15 mouse cellular contexts compared by ENCODE assay signal in the genomic region with DNA sequence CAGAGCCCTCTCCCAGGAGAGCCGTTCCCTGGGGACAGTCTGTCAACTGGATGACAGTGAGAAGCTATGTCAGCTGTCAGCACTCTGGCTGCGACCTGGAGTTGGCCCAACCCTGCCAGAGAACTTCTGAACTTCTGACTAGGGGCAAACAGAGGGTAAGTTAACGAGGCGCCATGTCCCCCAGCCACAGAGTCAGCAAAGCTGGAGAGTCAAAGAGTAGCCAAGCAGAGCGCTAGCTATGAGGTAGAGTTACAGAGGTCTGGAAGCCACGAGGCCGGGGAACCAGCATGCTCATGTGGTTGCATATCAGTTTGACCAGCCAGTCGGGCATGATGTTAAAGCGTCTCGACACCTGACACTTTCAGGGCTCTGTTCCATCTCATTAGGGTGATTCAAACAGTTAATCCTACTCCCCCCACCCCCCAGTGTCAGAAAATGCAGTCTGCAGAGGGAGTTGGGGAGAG. TPM values are rescaled to one million over a fixed set of nuclear protein-coding genes. Genes with fewer than 3 reads are reported as not detected.
DNase-seq lines count a peak whose midpoint lies in the region; ATAC-seq lines count a peak whose summit lies in the region.
"Had no signal": no experiment of that assay in that cellular context is flagged by ENCODE, and none has a peak within 500 bp of the region (broad histone marks: within the 10 kb centered on the region; RNA-seq: fewer than 3 reads in every experiment).

No protein-coding gene starts in this region.

- DNase-seq in kidney, postnatal 10 days, result no peak
- peak; percentile 36 for DNase-seq in embryonic facial prominence, embryonic 11.5 days (ENCODE audit: low spot score)
- peak; percentile 62 to 79 for DNase-seq in heart, adult 9 months (ENCODE audit: low spot score in 2 of 2)
- DNase-seq in yolk sac, embryonic 10.5 days (ENCODE audit: low spot score), result no peak
- no peak for DNase-seq in thymus, postnatal 4 days
- DNase-seq: kidney, postnatal 25 days; right cerebral cortex, postnatal 14 days had no signal

- H3K4me2 ChIP-seq in kidney, embryonic 15.5 days, result 0 out of 2 replicates have a peak overlapping the region, but pooled peaks have one; percentile 1
- no peak overlapping the region for H3K4me2 ChIP-seq in embryonic facial prominence, embryonic 11.5 days (ENCODE audit: low read depth, low read length)
- H3K4me2 ChIP-seq in limb, embryonic 15.5 days, result no peak overlapping the region

- no peak overlapping the region for H3K9ac ChIP-seq in kidney, embryonic 15.5 days
- H3K9ac ChIP-seq in embryonic facial prominence, embryonic 11.5 days (replicated peaks; ENCODE audit: low read length), result no peak overlapping the region
- H3K9ac ChIP-seq in limb, embryonic 15.5 days, result no peak overlapping the region

- peak overlapping the region; percentile 61 for H3K27ac ChIP-seq in kidney, embryonic 15.5 days
- no peak overlapping the region for H3K27ac ChIP-seq in embryonic facial prominence, embryonic 11.5 days (replicated peaks; ENCODE audit: low read depth, low read length)
- H3K27ac ChIP-seq in limb, embryonic 15.5 days, result no peak overlapping the region
- H3K27ac ChIP-seq: macrophage; stomach, postnatal 0 days had no signal

- peaks cover 37% of the 10 kb centered on the region for H3K4me1 ChIP-seq in kidney, embryonic 15.5 days
- H3K4me1 ChIP-seq in embryonic facial prominence, embryonic 11.5 days (ENCODE audit: control insufficient read depth, insufficient read depth, low read length), result no peaks in the 10 kb centered on the region
- H3K4me1 ChIP-seq in limb, embryonic 15.5 days, result no peaks in the 10 kb centered on the region; the same call in 1 of the 2 replicates

- WGBS in kidney, embryonic 15.5 days, result 23% methylated on average over 10 of the region's 10 CpGs
- 56% methylated on average over 10 of the region's 10 CpGs for WGBS in embryonic facial prominence, embryonic 11.5 days
- 37% methylated on average over 10 of the region's 10 CpGs for WGBS in limb, embryonic 15.5 days

- no peaks in the 10 kb centered on the region for H3K36me3 ChIP-seq in kidney, embryonic 15.5 days
- H3K36me3 ChIP-seq in embryonic facial prominence, embryonic 11.5 days (replicated peaks; ENCODE audit: control insufficient read depth, insufficient read depth, low read depth, low read length), result no peaks in the 10 kb centered on the region
- no peaks in the 10 kb centered on the region for H3K36me3 ChIP-seq in limb, embryonic 15.5 days

- no peaks in the 10 kb centered on the region for H3K9me3 ChIP-seq in kidney, embryonic 15.5 days (replicated peaks)
- no peaks in the 10 kb centered on the region for H3K9me3 ChIP-seq in embryonic facial prominence, embryonic 11.5 days (replicated peaks; ENCODE audit: control insufficient read depth, low read length)
- H3K9me3 ChIP-seq in limb, embryonic 15.5 days, result no peaks in the 10 kb centered on the region

- no peaks in the 10 kb centered on the region for H3K27me3 ChIP-seq in kidney, embryonic 15.5 days
- no peaks in the 10 kb centered on the region for H3K27me3 ChIP-seq in embryonic facial prominence, embryonic 11.5 days (ENCODE audit: control insufficient read depth, insufficient read depth, low read length)
- no peaks in the 10 kb centered on the region for H3K27me3 ChIP-seq in limb, embryonic 15.5 days

- ATAC-seq in kidney, embryonic 15.5 days (replicated peaks; ENCODE audit: low FRiP score), result peak; percentile 81
- 0 out of 2 replicates have a peak, but pooled peaks have one; percentile 14 for ATAC-seq in embryonic facial prominence, embryonic 11.5 days (replicated peaks; ENCODE audit: insufficient number of reproducible peaks, low FRiP score, low TSS enrichment, low read depth)
- ATAC-seq in limb, embryonic 15.5 days (ENCODE audit: insufficient number of reproducible peaks, low FRiP score, low TSS enrichment, low read depth), result peak; percentile 23; the same call in 1 of the 2 replicates
- ATAC-seq in erythroid progenitor cell, adult 5-6 weeks (replicated peaks; ENCODE audit: low FRiP score, poor library complexity, severe bottlenecking), result no peak

- H3K4me3 ChIP-seq in kidney, embryonic 15.5 days (replicated peaks), result no peak overlapping the region
- H3K4me3 ChIP-seq in embryonic facial prominence, embryonic 11.5 days (ENCODE audit: low read depth, low read length), result no peak overlapping the region
- H3K4me3 ChIP-seq in limb, embryonic 15.5 days, result no peak overlapping the region
- H3K4me3 ChIP-seq: erythroblast, embryonic 14.5 days had no signal

RNA-seq across cellular contexts. Expression of gene Kcnj11, which starts 15.6 kb away (rescaled TPM):
- polyA plus RNA-seq in kidney, embryonic 15.5 days (2015; fragmentation: Nextera tagmentation; extraction: Ambion mirVana), result 0.21 and 0.37 TPM in 2 replicates
- 0.32 TPM in 1 of 2 replicates, not detected in the other for polyA plus RNA-seq in embryonic facial prominence, embryonic 11.5 days (2014; fragmentation: Nextera tagmentation; extraction: Ambion mirVana)
- 0.18 and 0.92 TPM in 2 replicates for polyA plus RNA-seq in limb, embryonic 15.5 days (2015; fragmentation: Nextera tagmentation; extraction: Ambion mirVana)
- total RNA-seq in erythroid progenitor cell, adult 5-6 weeks (2015; ENCODE audit: low replicate concordance), result not detected in 2 replicates
- not detected in 2 replicates for total RNA-seq in erythroid progenitor cell, adult 5-6 weeks (2017; ENCODE audit: low replicate concordance)
- total RNA-seq: hematopoietic stem cell, adult 5-6 weeks had no signal
- polyA plus RNA-seq: limb, embryonic 11.5 days; macrophage had no signal

Comparison
In these comparisons a context has a peak if more than half of its experiments do, and no peak if none do; other contexts are left out.
1. DNase-seq: peak in embryonic facial prominence, embryonic 11.5 days (single experiment) and heart, adult 9 months (2 of 2); none in kidney, postnatal 10 days (single experiment), yolk sac, embryonic 10.5 days (single experiment) and thymus, postnatal 4 days (single experiment).